Mouse (Mus musculus): ENCODE results near the gene Tex38.

The Tex38 gene

DNA sequence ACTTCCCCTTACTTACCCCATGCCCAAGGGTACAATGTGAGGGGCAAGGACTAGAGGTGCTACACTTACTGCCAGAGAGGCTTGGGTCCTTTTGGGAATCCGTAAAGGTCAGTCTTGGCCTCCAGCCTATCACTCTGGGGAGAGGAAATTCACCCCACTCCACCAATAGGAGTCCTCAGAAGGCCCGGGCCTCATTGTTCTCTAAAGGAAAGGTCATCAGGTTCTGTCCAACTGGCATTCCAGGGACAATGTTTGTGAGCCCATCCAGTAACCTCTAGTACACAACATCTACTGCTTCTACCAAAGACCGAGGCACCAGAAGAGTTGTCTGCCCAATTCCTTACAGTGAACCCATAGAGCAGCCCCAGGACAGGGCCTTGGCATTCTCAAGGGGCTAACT, at the start of gene Tex38:
Gene Tex38 (minus strand): TSS at position 101 of the 400 bp plus-strand sequence.
- no peak for DNase-seq

- DNase-seq, result no peak
These were observed 49.7 kb upstream of the Tex38 start for GRCm38 (mm10) chr4:115830491-115830890.

DNA sequence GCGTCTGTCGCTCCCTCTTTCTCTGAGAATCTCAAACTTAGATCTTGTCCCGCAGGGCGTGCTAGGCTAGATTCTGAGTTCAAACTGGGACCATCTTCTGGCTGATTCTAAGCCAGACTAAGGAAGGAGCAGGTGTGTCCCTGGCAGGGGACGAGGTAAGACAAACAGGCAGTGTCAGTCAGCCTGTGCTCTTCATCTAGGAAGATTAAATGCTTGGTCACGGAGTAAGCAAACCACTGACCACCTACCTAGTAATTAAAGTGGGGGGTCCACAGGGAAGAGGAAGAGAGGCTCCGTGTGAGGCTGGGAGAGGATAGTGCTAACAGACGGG, 47.7 kb upstream of the Tex38 start:
- DNase-seq, result no peak

GRCm38 (mm10) chr4:115827888-115828571, 47.2 kb upstream of the Tex38 start, which contains the start of gene Mob3c:
TSS of gene Mob3c (plus strand) at chr4:115828092.
- peak; percentile 74 to 80 for DNase-seq

- no peak for DNase-seq
These were observed 46.7 kb upstream of the Tex38 start for GRCm38 (mm10) chr4:115827535-115827887.

GRCm38 (mm10) chr4:115827066-115827465, 46.2 kb upstream of the Tex38 start:
- DNase-seq, result no peak

- no peak for DNase-seq
These were observed 44.5 kb upstream of the Tex38 start for GRCm38 (mm10) chr4:115825271-115825670.

DNA sequence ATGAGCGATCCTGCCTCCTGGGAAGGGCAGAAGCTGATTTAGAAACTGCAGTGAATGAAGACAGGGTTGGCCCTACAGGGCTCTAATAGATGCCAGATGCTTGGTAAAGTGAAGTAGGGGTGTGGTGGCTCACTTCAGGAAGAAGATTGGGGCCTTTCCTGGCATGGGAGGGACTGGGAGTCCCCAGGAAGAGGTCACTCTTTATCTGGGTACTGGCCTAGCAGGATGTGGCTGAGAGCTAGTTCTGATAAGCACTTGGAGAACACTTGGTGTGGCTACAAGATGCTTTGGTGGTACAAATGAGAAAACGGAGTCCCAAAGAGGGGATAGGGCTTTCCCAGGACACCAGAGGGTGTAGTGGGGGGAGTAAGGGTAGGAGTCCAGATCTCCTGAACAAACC, 43.4 kb upstream of the Tex38 start:
- DNase-seq, result no peak

GRCm38 (mm10) chr4:115821928-115822327, 41.1 kb upstream of the Tex38 start:
- DNase-seq, result no peak

DNA sequence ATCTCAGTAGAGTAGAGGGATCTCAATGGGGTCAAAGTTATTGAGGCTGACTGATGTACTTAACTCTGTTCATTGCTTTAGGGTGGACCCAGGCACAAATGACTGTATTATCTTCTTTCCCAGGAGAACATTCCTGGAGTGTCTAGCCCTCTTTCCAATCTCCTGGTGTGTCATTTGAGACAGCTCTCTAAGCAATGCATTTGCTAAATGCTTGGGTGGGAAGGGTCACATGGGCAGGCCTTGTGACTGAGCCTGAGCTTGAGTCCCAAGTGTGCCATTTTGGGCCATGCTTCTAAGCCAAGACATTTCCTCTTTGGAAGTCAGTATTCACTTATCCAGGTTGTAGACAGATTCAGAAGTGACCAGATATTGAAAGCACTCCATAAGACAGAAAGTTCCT, 40.6 kb upstream of the Tex38 start:
- DNase-seq, result no peak

- no peak for DNase-seq
These were observed 40.1 kb upstream of the Tex38 start for GRCm38 (mm10) chr4:115820944-115821343.

DNA sequence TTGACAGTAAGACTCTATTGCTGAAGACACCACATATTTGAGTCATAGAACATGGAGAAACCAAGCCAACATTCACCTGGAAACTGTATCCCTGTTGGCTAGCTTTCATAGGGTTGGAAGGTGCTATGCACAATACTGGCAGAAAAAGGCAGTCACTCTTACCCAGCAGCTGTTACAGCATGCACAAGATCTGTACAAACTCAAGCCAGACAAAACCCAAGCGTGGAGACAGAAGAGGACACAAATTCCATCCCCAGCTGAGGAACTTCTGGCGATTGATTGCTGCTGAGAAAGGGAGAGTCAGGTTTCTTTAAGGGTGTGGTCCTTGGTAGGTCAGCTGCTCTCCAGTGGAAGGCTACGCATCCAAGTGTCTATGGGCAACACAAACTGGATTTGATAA, 39.4 kb upstream of the Tex38 start:
- DNase-seq, result no peak

- no peak for DNase-seq
These were observed 34.8 kb upstream of the Tex38 start for GRCm38 (mm10) chr4:115815606-115816005.

- no peak for DNase-seq
These were observed 31.5 kb upstream of the Tex38 start for GRCm38 (mm10) chr4:115812326-115812725.

GRCm38 (mm10) chr4:115799981-115800380, 19.2 kb upstream of the Tex38 start:
- DNase-seq, result no peak

- DNase-seq, result no peak
These were observed 14.5 kb upstream of the Tex38 start for GRCm38 (mm10) chr4:115795360-115795759.

GRCm38 (mm10) chr4:115790864-115791263, 10.0 kb upstream of the Tex38 start:
- DNase-seq, result no peak

DNA sequence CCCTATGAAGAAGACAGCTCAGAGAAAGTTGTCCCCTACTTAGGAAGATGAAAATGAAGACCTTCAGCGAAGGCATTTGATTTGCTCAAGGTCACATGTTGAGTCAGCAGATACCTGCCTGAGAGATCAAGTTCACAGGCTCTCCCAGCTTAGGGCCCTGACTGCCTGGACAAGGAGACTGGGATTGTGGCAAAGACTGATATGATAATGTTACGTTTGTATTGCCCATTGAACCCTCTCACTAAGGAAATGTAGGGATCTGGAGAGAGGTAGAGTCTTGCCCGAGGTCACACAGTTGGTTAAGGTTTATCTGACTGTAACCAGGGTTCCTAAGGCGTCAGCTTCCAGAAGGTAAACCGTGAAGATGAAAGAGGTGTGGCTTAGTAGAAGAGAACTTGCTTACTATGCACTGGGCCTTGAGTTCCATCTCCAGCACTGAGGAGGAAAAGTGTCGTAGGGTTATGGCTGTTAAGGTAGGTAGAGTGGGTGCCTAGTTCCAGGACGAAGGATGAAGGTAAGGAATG, 4.8 kb upstream of the Tex38 start:
- no peak for DNase-seq

DNA sequence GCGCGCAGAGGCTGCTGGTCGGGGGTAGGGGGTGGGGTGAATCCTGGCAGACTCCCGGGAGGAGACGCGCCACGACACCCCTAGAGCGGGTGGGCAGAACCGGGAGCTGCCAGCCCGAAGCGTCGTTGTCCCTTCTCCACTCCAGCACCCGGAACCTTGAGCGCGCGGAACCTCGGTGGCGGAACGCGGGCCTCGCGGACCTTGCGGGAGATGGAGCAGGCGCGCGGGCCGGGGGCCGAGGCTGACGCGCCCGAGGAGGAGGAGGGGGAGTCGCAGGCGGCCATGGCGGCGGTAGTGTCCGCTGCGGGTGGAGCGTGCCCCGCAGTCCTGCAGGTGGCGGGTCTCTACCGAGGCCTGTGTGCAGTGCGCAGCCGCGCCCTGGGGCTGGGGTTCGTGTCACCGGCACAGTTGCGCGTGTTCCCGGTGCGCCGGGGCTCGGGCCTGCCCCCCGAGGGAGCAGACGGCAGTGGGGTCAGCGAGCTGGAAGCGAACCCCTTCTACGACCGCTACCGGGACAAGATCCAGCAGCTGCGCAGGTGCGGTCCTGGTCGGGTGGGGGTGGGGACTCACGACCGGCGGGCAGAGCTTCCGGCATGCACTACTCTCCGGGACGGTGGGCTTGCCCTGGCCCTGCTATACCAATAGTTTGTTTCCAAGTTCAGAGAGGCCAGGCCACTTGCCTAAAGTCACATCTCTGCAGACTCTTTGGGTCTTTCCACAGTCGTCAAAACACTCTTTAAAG, 4.1 kb upstream of the Tex38 start, which contains the start of gene Atpaf1:
Gene Atpaf1 (plus strand): TSS at position 44 of the 742 bp plus-strand sequence.
- DNase-seq, result peak; percentile 89 to 91

- DNase-seq, result no peak
These were observed 1.4 kb upstream of the Tex38 start for GRCm38 (mm10) chr4:115782026-115782805.

- DNase-seq, result no peak
These were observed 549 bp downstream of the Tex38 start for GRCm38 (mm10) chr4:115780269-115780668.

GRCm38 (mm10) chr4:115777627-115778026, 3.2 kb downstream of the Tex38 start:
- DNase-seq, result no peak

GRCm38 (mm10) chr4:115775056-115775455, 5.8 kb downstream of the Tex38 start:
- DNase-seq, result no peak
